Comparison of ENCODE assay signal across 8 mouse cellular contexts in genomic region chr12:51692870-51693269, GRCm38 (mm10). TPM values are rescaled to one million over a fixed set of nuclear protein-coding genes. Genes with fewer than 3 reads are reported as not detected.
DNase-seq lines count a peak whose midpoint lies in the region; ATAC-seq and TF ChIP-seq lines count a peak whose summit lies in the region.
"Not testable (repeated sequence)": the region's sequence is repeated elsewhere in the genome, so short reads cannot be mapped to it uniquely, and the experiment has no call there.

No protein-coding gene starts in this region.

- dilution Hi-C loops in CH12.LX (cut with MboI; ENCODE audit: extremely low pct_ligation_motif_present, extremely low pct_unique_long_range_greater_than_20kb, low sequenced_read_pairs), result not testable (repeated sequence)

- TF ChIP-seq EP300 in CH12.LX (IDR thresholded peaks at IDR 0.05; ENCODE audit: low read length), result not testable (repeated sequence)

- not testable (repeated sequence) for H3K27ac ChIP-seq in CH12.LX (ENCODE audit: insufficient read depth, low read depth); forebrain, embryonic 13.5 days; limb, embryonic 15.5 days; stomach, embryonic 16.5 days (ENCODE audit: low read length)
- H3K27ac ChIP-seq in heart, embryonic 16.5 days (ENCODE audit: low read length), result peak overlapping the region; percentile 42; the same call in 1 of the 2 replicates
- peak overlapping the region; percentile 83; the same call in 1 of the 2 replicates for H3K27ac ChIP-seq in macrophage

- not testable (repeated sequence) for TF ChIP-seq RAD21 in CH12.LX (IDR thresholded peaks at IDR 0.05; ENCODE audit: low read depth, low read length)

- DNase-seq in CH12.LX (ENCODE audit: extremely low read depth), result not testable (repeated sequence)
- peak; percentile 52 for DNase-seq in cerebellum, adult 9-10 months
- peak; percentile 26 for DNase-seq in kidney, adult 11 months

- TF ChIP-seq CTCF in CH12.LX (conservative IDR thresholded peaks at IDR 0.05 in 1 of 2, IDR thresholded peaks at IDR 0.05 in 1 of 2; ENCODE audit: low read depth in 2 of 2, low read length in 2 of 2), result not testable (repeated sequence)

- H3K9me3 ChIP-seq in CH12.LX (replicated peaks; ENCODE audit: low read length); forebrain, embryonic 13.5 days (replicated peaks); heart, embryonic 16.5 days (replicated peaks; ENCODE audit: control insufficient read depth, low read length); limb, embryonic 15.5 days; stomach, embryonic 16.5 days (replicated peaks; ENCODE audit: control insufficient read depth, low read length): not testable (repeated sequence)

- H3K36me3 ChIP-seq in CH12.LX (replicated peaks in 1 of 2; ENCODE audit: control insufficient read depth in 1 of 2, insufficient read depth in 1 of 2, low read length in 1 of 2); forebrain, embryonic 13.5 days (ENCODE audit: poor library complexity, severe bottlenecking); heart, embryonic 16.5 days (ENCODE audit: control insufficient read depth, insufficient read depth); limb, embryonic 15.5 days; macrophage (ENCODE audit: inconsistent target); stomach, embryonic 16.5 days (ENCODE audit: control insufficient read depth, insufficient read depth, low read length): not testable (repeated sequence)

- peak overlapping the region; percentile 97 for H3K4me2 ChIP-seq in CH12.LX (ENCODE audit: insufficient read depth, low read depth, poor library complexity, severe bottlenecking)
- H3K4me2 ChIP-seq in forebrain, embryonic 13.5 days, result peak overlapping the region; percentile 28; the same call in 1 of the 2 replicates
- H3K4me2 ChIP-seq in heart, embryonic 16.5 days (ENCODE audit: low read depth, low read length), result peak overlapping the region; percentile 50
- peak overlapping the region; percentile 19; the same call in 1 of the 2 replicates for H3K4me2 ChIP-seq in limb, embryonic 15.5 days
- H3K4me2 ChIP-seq in stomach, embryonic 16.5 days (ENCODE audit: low read depth, low read length), result peak overlapping the region; percentile 62

- not testable (repeated sequence) for TF ChIP-seq POLR2A in CH12.LX (IDR thresholded peaks at IDR 0.05; ENCODE audit: low read depth, low read length)

- not testable (repeated sequence) for H3K27me3 ChIP-seq in CH12.LX (replicated peaks); forebrain, embryonic 13.5 days; heart, embryonic 16.5 days (ENCODE audit: control insufficient read depth, insufficient read depth, low read length); limb, embryonic 15.5 days; stomach, embryonic 16.5 days (ENCODE audit: control insufficient read depth, insufficient read depth, low read length)

- H3K9ac ChIP-seq in CH12.LX (ENCODE audit: insufficient read depth, low read depth), result peak overlapping the region; percentile 28; the same call in 1 of the 2 replicates
- H3K9ac ChIP-seq in forebrain, embryonic 13.5 days; heart, embryonic 16.5 days (ENCODE audit: low read length); limb, embryonic 15.5 days; stomach, embryonic 16.5 days (ENCODE audit: low read length): not testable (repeated sequence)

- peaks cover 27% of the 10 kb centered on the region for H3K79me2 ChIP-seq in CH12.LX (replicated peaks; ENCODE audit: control insufficient read depth, extremely low read depth, insufficient read depth, poor library complexity, severe bottlenecking)
- peaks cover 61% of the 10 kb centered on the region for H3K79me2 ChIP-seq in macrophage (ENCODE audit: inconsistent target)

- H3K4me1 ChIP-seq in CH12.LX (ENCODE audit: control insufficient read depth in 1 of 2, insufficient read depth in 2 of 2), result peaks cover 2 to 29% of the 10 kb centered on the region in 2 experiments; a peak in 3 of 4 replicates
- H3K4me1 ChIP-seq in forebrain, embryonic 13.5 days, result peaks cover 22% of the 10 kb centered on the region
- H3K4me1 ChIP-seq in heart, embryonic 16.5 days (ENCODE audit: control insufficient read depth, insufficient read depth, low read length), result peaks cover 25% of the 10 kb centered on the region
- H3K4me1 ChIP-seq in limb, embryonic 15.5 days, result not testable (repeated sequence)
- H3K4me1 ChIP-seq in stomach, embryonic 16.5 days (ENCODE audit: control insufficient read depth, insufficient read depth, low read length), result peaks cover 12% of the 10 kb centered on the region

- in situ Hi-C loops in CH12.LX (cut with MboI; ENCODE audit: low pct_ligation_motif_present, low pct_unique_long_range_greater_than_20kb, low sequenced_read_pairs), result not testable (repeated sequence)

- 79% methylated on average over 10 of the region's 10 CpGs for WGBS in forebrain, embryonic 13.5 days
- 71% methylated on average over 10 of the region's 10 CpGs for WGBS in heart, embryonic 16.5 days
- 67% methylated on average over 10 of the region's 10 CpGs for WGBS in limb, embryonic 15.5 days
- 79% methylated on average over 10 of the region's 10 CpGs for WGBS in macrophage (ENCODE audit: missing documents)
- WGBS in stomach, embryonic 16.5 days, result 76% methylated on average over 10 of the region's 10 CpGs

- peak overlapping the region in 2 of 3 experiments; percentile 78 to 91 for H3K4me3 ChIP-seq in CH12.LX (replicated peaks in 1 of 3; ENCODE audit: low read depth in 2 of 3, low read length in 2 of 3, poor library complexity in 1 of 3)
- H3K4me3 ChIP-seq in forebrain, embryonic 13.5 days; stomach, embryonic 16.5 days (replicated peaks; ENCODE audit: low read length): not testable (repeated sequence)
- 0 out of 2 replicates have a peak overlapping the region, but pooled peaks have one; percentile 12 for H3K4me3 ChIP-seq in heart, embryonic 16.5 days (ENCODE audit: low read length)
- peak overlapping the region; percentile 85 for H3K4me3 ChIP-seq in limb, embryonic 15.5 days
- peak overlapping the region; percentile 56 for H3K4me3 ChIP-seq in macrophage (ENCODE audit: inconsistent target)

- ATAC-seq in forebrain, embryonic 13.5 days; heart, embryonic 16.5 days (replicated peaks; ENCODE audit: extremely low read depth, insufficient read depth, low FRiP score); limb, embryonic 15.5 days (ENCODE audit: insufficient number of reproducible peaks, low FRiP score, low TSS enrichment, low read depth); stomach, embryonic 16.5 days (ENCODE audit: insufficient read depth, low FRiP score): not testable (repeated sequence)

RNA-seq across cellular contexts. Expression of gene Strn3, which starts 1.2 kb away (rescaled TPM):
- 22.1 and 25.3 TPM in 2 replicates for total RNA-seq in CH12.LX (2012; rRNA removed)
- 47.9 and 53.0 TPM in 2 replicates for total RNA-seq in CH12.LX (2014; rRNA removed)
- polyA plus RNA-seq in CH12.LX (2012; ENCODE audit: insufficient read length, low read depth), result 27.4 and 27.7 TPM in 2 replicates
- polyA plus RNA-seq in forebrain, embryonic 13.5 days (2015; fragmentation: Nextera tagmentation; extraction: Ambion mirVana), result 47.5 and 50.0 TPM in 2 replicates
- 37.2 and 38.8 TPM in 2 replicates for polyA plus RNA-seq in heart, embryonic 16.5 days (2015; fragmentation: Nextera tagmentation; extraction: Ambion mirVana)
- 35.5 and 47.1 TPM in 2 replicates for polyA plus RNA-seq in limb, embryonic 15.5 days (2015; fragmentation: Nextera tagmentation; extraction: Ambion mirVana)
- total RNA-seq in macrophage (2018; cell fraction: chromatin; rRNA removed), result 100 to 1,000 TPM in 18 of 26 experiments, 10 to 100 TPM in 8; 43.4 to 186 (median 137) TPM
- 10 to 100 TPM; 22.4 to 39.1 (median 32.5) TPM for total RNA-seq in macrophage (2018; cell fraction: cytosol; rRNA removed)
- 100 to 1,000 TPM in 7 of 26 experiments, 10 to 100 TPM in 19; 31.9 to 125 (median 83.8) TPM for total RNA-seq in macrophage (2018; cell fraction: nucleus; rRNA removed)
- 22.5 to 26.5 TPM (median 23.1 TPM) in 3 replicates for polyA plus RNA-seq in macrophage (2018)
- 28.1 and 28.4 TPM in 2 replicates for polyA plus RNA-seq in stomach, embryonic 16.5 days (2015; fragmentation: Nextera tagmentation; extraction: Ambion mirVana)

RNA-seq across cellular contexts. Expression of gene Ap4s1, which starts 2.0 kb away (rescaled TPM):
- total RNA-seq in CH12.LX (2012; rRNA removed) (11.0 and 15.4 TPM in 2 replicates), CH12.LX (2014; rRNA removed) (31.8 and 32.4 TPM in 2 replicates)
- polyA plus RNA-seq in CH12.LX (2012; ENCODE audit: insufficient read length, low read depth) (18.3 and 20.5 TPM in 2 replicates), macrophage (2018) (12.6 to 33.2 TPM (median 21.4 TPM) in 3 replicates)
- 50.0 and 52.9 TPM in 2 replicates for polyA plus RNA-seq in forebrain, embryonic 13.5 days (2015; fragmentation: Nextera tagmentation; extraction: Ambion mirVana)
- polyA plus RNA-seq in heart, embryonic 16.5 days (2015; fragmentation: Nextera tagmentation; extraction: Ambion mirVana), result 32.5 and 38.0 TPM in 2 replicates
- 28.9 and 29.3 TPM in 2 replicates for polyA plus RNA-seq in limb, embryonic 15.5 days (2015; fragmentation: Nextera tagmentation; extraction: Ambion mirVana)
- 10 to 100 TPM in 20 of 26 experiments, 1 to 10 TPM in 6; 4.2 to 31.5 (median 16.7) TPM for total RNA-seq in macrophage (2018; cell fraction: chromatin; rRNA removed)
- 10 to 100 TPM; 18.1 to 27.0 (median 22.0) TPM for total RNA-seq in macrophage (2018; cell fraction: cytosol; rRNA removed)
- 10 to 100 TPM in 22 of 26 experiments, 1 to 10 TPM in 4; 4.9 to 23.3 (median 12.9) TPM for total RNA-seq in macrophage (2018; cell fraction: nucleus; rRNA removed)
- 18.5 and 22.9 TPM in 2 replicates for polyA plus RNA-seq in stomach, embryonic 16.5 days (2015; fragmentation: Nextera tagmentation; extraction: Ambion mirVana)

Comparison
In these comparisons a context has a peak if more than half of its experiments do, and no peak if none do; other contexts are left out.
1. H3K4me2 ChIP-seq: peak in every context shown above with its lines; median percentile 97 in CH12.LX; 62 in stomach, embryonic 16.5 days; 50 in heart, embryonic 16.5 days; 28 in forebrain, embryonic 13.5 days; 19 in limb, embryonic 15.5 days.